Mouse (Mus musculus): ENCODE measurements around the gene Sh3pxd2b. TPM values are rescaled to one million over a fixed set of nuclear protein-coding genes. Genes with fewer than 3 reads are reported as not detected.

The Sh3pxd2b gene
- polyA plus RNA-seq, 1 experiment, result 10.7 TPM

DNA sequence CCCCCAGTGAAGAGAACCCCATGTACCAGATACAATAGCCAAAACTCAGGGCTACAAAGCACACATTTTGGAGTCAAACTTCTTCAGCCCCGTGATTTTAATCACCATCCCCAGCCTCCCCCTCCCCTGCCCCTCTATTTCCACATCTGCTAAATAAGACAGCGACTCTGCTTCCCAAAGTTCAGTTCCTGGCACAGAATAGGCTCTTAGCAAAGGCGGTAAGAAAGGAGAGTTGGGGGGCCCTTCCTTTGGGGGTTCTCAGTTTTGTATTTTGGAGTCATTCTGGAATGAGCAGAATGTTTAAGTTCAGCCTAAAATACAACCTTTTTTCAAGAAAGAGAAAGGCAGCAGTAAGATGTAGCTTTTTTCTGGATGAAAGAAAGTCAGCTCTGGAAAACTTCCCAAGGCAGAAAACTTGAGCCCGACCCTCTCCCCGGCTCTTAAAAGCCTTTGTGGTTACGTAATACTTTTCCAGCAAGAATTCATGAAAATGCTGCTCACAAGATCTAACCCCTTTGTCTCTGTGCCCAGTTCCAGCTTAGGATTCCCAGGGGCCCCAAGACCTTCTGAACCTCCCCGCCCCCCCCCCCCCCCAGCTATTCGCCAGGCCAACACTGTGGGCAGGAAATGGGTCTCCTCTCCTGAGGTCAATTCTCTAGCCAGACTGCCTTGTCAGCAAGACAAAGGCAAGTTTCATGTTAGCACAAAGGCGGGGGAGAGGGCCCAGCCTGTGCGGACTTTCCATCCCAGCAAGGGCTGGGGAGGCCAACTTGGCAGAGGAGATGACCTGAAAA is 35.9 kb downstream of the Sh3pxd2b start:
- Histone ChIP-seq H3K4me1 (ENCODE audit: control insufficient read depth, insufficient read depth, low read length) (peaks cover 2% of the 10 kb centered on the region; the same call in 1 of the 2 replicates), H3K4me3 (replicated peaks; ENCODE audit: extremely low read depth, low read depth, low read length) (no peak overlapping the region)
- 36% methylated on average over 10 of the region's 10 CpGs for WGBS
- TF ChIP-seq CTCF (IDR thresholded peaks at IDR 0.05; ENCODE audit: insufficient read depth, low read length), result no peak
- TF ChIP-seq POLR2A (IDR thresholded peaks at IDR 0.05; ENCODE audit: borderline replicate concordance, extremely low read depth, low read depth, low read length), result no peak
- no peak for DNase-seq

GRCm38 (mm10) chr11:32384135-32384801 is 36.6 kb downstream of the Sh3pxd2b start:
- no peak overlapping the region for H3K4me3 ChIP-seq (replicated peaks; ENCODE audit: extremely low read depth, low read depth, low read length)
- no peak for TF ChIP-seq POLR2A (IDR thresholded peaks at IDR 0.05; ENCODE audit: borderline replicate concordance, extremely low read depth, low read depth, low read length)
- TF ChIP-seq CTCF (IDR thresholded peaks at IDR 0.05; ENCODE audit: insufficient read depth, low read length), result no peak
- peaks cover 2% of the 10 kb centered on the region; the same call in 1 of the 2 replicates for H3K4me1 ChIP-seq (ENCODE audit: control insufficient read depth, insufficient read depth, low read length)
- no peak for DNase-seq
- 68% methylated on average over 7 of the region's 7 CpGs for WGBS

GRCm38 (mm10) chr11:32386043-32386442 is 38.4 kb downstream of the Sh3pxd2b start:
- peaks cover 2% of the 10 kb centered on the region; the same call in 1 of the 2 replicates for H3K4me1 ChIP-seq (ENCODE audit: control insufficient read depth, insufficient read depth, low read length)
- no peak for TF ChIP-seq CTCF (IDR thresholded peaks at IDR 0.05; ENCODE audit: insufficient read depth, low read length)
- TF ChIP-seq POLR2A (IDR thresholded peaks at IDR 0.05; ENCODE audit: borderline replicate concordance, extremely low read depth, low read depth, low read length), result no peak
- no peak for DNase-seq
- 91% methylated on average over 2 of the region's 2 CpGs for WGBS
- H3K4me3 ChIP-seq (replicated peaks; ENCODE audit: extremely low read depth, low read depth, low read length), result no peak overlapping the region

GRCm38 (mm10) chr11:32388064-32388463 is 40.4 kb downstream of the Sh3pxd2b start:
- 35% methylated on average over 2 of the region's 2 CpGs for WGBS
- TF ChIP-seq CTCF (IDR thresholded peaks at IDR 0.05; ENCODE audit: insufficient read depth, low read length) (no peak), POLR2A (IDR thresholded peaks at IDR 0.05; ENCODE audit: borderline replicate concordance, extremely low read depth, low read depth, low read length) (no peak)
- no peak for DNase-seq
- Histone ChIP-seq H3K4me1 (ENCODE audit: control insufficient read depth, insufficient read depth, low read length) (peaks cover 2% of the 10 kb centered on the region; the same call in 1 of the 2 replicates), H3K4me3 (replicated peaks; ENCODE audit: extremely low read depth, low read depth, low read length) (no peak overlapping the region)

DNA sequence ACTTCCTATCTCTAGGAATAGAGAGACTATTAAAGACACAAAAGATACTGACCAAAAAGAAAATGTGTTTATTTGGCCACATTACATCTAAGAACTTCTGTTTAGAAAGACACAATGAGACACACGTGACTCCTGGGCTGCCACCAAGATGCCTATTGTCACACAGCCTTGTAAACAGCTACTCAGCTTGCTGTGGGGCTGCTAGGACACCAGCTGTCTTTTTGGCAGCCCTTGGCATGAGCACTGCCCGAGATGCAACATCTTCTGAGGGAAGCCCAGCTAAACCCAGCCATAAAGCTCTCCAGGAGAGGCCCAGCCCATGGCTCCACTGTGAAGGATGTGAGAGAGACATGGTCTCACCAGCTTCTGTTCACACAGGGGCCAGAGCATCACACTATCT is 45.5 kb downstream of the Sh3pxd2b start:
- TF ChIP-seq POLR2A (IDR thresholded peaks at IDR 0.05; ENCODE audit: borderline replicate concordance, extremely low read depth, low read depth, low read length), result no peak
- no peak for DNase-seq
- Histone ChIP-seq H3K4me1 (ENCODE audit: control insufficient read depth, insufficient read depth, low read length) (no peaks in the 10 kb centered on the region; the same call in 1 of the 2 replicates), H3K4me3 (replicated peaks; ENCODE audit: extremely low read depth, low read depth, low read length) (no peak overlapping the region)
- 60% methylated on average over 2 of the region's 2 CpGs for WGBS

DNA sequence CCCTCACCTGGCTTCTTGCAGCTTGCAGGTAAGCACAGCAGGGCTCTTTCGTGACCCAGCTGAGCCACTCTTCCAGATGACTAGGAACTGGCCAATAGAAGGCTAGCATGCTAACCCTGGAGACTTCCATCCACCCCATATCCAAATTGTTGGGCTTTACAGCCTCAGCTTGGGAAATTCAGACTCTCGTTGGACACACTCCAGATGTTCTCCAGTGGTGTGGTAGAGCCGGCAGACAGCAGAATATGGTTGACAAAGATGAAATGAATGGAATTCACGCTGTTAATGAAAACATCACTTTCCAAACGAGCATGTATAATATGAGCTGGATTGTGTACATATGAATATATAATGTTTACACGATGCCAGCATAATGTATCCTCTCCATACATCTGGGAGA is 48.2 kb downstream of the Sh3pxd2b start:
- WGBS, result 66% methylated on average over 6 of the region's 6 CpGs
- H3K4me1 ChIP-seq (ENCODE audit: control insufficient read depth, insufficient read depth, low read length), result no peaks in the 10 kb centered on the region; the same call in 1 of the 2 replicates
- TF ChIP-seq CTCF (IDR thresholded peaks at IDR 0.05; ENCODE audit: insufficient read depth, low read length) (no peak), POLR2A (IDR thresholded peaks at IDR 0.05; ENCODE audit: borderline replicate concordance, extremely low read depth, low read depth, low read length) (no peak)
- no peak for DNase-seq
- H3K4me3 ChIP-seq (replicated peaks; ENCODE audit: extremely low read depth, low read depth, low read length), result no peak overlapping the region

DNA sequence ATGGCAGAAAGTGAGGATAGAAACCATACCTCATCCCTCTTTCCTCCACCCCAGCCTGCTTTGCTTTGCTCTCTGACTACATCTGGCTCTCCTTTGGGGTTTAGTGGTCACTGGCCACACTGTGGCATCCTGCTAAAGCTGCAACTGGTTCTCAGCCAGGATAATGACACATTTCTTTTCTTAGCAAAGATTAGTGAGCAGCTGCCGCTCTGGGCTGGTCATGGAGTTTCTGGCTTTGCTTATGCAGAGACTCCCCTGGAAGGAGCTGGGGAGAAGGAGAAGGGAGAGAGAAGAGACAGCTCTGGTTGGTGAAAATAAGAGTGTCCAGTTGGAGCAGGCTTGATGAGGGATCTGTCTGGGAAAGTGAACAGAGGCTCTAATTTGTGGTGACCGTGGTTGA is 50.8 kb downstream of the Sh3pxd2b start:
- TF ChIP-seq CTCF (IDR thresholded peaks at IDR 0.05; ENCODE audit: insufficient read depth, low read length), result no peak
- no peak for TF ChIP-seq POLR2A (IDR thresholded peaks at IDR 0.05; ENCODE audit: borderline replicate concordance, extremely low read depth, low read depth, low read length)
- no peak for DNase-seq
- Histone ChIP-seq H3K4me3 (replicated peaks; ENCODE audit: extremely low read depth, low read depth, low read length) (no peak overlapping the region), H3K4me1 (ENCODE audit: control insufficient read depth, insufficient read depth, low read length) (no peaks in the 10 kb centered on the region)
- WGBS, result 69% methylated on average over 2 of the region's 2 CpGs

DNA sequence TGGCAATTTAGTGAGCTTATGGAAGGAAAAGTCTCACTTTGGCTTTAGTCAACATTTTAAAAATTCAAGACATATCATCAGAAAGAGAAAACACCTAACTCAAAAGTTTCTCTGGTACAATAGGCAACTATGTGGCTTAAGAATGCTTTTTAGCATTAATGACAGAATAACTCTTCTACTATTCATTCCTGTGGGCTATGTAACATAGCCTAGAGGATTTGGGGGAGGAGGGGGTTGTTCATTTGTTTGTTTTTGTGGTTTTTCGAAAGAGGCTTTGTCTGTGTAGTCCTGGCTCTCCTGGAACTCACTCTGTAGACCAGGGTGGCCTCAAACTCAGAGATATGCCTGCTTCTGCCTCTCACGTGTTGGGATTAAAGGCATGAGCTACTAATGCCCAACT is 51.6 kb downstream of the Sh3pxd2b start:
- TF ChIP-seq POLR2A (IDR thresholded peaks at IDR 0.05; ENCODE audit: borderline replicate concordance, extremely low read depth, low read depth, low read length), result no peak
- DNase-seq, result no peak
- H3K4me3 ChIP-seq (replicated peaks; ENCODE audit: extremely low read depth, low read depth, low read length), result no peak overlapping the region
- WGBS, result 82% methylated on average over 2 of the region's 2 CpGs
- H3K4me1 ChIP-seq (ENCODE audit: control insufficient read depth, insufficient read depth, low read length), result no peaks in the 10 kb centered on the region

- 44% methylated on average over 7 of the region's 7 CpGs for WGBS
- H3K4me3 ChIP-seq (replicated peaks; ENCODE audit: extremely low read depth, low read depth, low read length), result no peak overlapping the region
- DNase-seq, result no peak
- peaks cover 3% of the 10 kb centered on the region; the same call in 1 of the 2 replicates for H3K4me1 ChIP-seq (ENCODE audit: control insufficient read depth, insufficient read depth, low read length)
- TF ChIP-seq POLR2A (IDR thresholded peaks at IDR 0.05; ENCODE audit: borderline replicate concordance, extremely low read depth, low read depth, low read length) (no peak), CTCF (IDR thresholded peaks at IDR 0.05; ENCODE audit: insufficient read depth, low read length) (no peak)
These were observed 55.1 kb downstream of the Sh3pxd2b start for GRCm38 (mm10) chr11:32402712-32403111.

DNA sequence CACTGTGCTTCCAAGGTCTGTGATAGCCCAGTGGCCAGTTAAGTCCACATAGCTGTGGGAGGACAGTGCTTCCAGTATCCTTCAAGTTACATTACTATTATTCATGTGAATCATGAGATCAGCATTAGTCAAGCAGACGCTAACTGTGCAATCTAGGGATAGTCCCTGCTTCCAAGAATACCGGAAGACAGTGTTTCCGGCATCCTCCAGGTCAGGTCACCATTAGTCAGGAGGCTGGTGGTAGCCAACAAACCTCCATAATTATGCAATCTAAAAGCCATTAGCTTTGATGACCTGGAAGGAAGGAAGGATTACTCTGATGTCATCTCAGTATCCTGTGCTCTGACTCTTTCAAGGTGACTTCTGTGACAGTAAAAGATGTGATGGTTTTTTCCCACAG is 57.1 kb downstream of the Sh3pxd2b start:
- DNase-seq, result no peak
- H3K4me3 ChIP-seq (replicated peaks; ENCODE audit: extremely low read depth, low read depth, low read length), result no peak overlapping the region
- 45% methylated on average over 3 of the region's 3 CpGs for WGBS
- H3K4me1 ChIP-seq (ENCODE audit: control insufficient read depth, insufficient read depth, low read length), result peaks cover 3% of the 10 kb centered on the region; the same call in 1 of the 2 replicates
- TF ChIP-seq POLR2A (IDR thresholded peaks at IDR 0.05; ENCODE audit: borderline replicate concordance, extremely low read depth, low read depth, low read length) (no peak), CTCF (IDR thresholded peaks at IDR 0.05; ENCODE audit: insufficient read depth, low read length) (no peak)
